Mouse (Mus musculus) bone marrow macrophage, adult 2 months (primary cell): ENCODE measurements at regions not wholly inside any gene's neighbourhood (a gene's known extent, or its start where the extent isn't known, plus 50 kb on each side); places are given as distances from the start of the nearest gene placed in this dataset.

ENCODE experiments used
- CTCF ChIP-seq: IDR thresholded peaks from 2 replicates; pipeline ENCODE4 v1.5.1; 2012; ENCODE audit warnings: low read depth, mild to moderate bottlenecking, low read length, moderate library complexity
- POLR2A ChIP-seq: IDR thresholded peaks from 2 replicates; pipeline ENCODE4 v1.6.1; 2012; ENCODE audit warnings: mild to moderate bottlenecking, low read depth, low read length, borderline replicate concordance

- TF ChIP-seq POLR2A = no peak
- TF ChIP-seq CTCF = no peak
These were observed 140.5 kb upstream of the Slc25a13 start for GRCm38 (mm10) chr6:6357477-6357876.
